In genomic region chr8:58931066-58931465, GRCm38 (mm10) we compare ENCODE assay signal across 26 mouse cellular contexts. TPM values are rescaled to one million over a fixed set of nuclear protein-coding genes. Genes with fewer than 3 reads are reported as not detected.
DNase-seq lines count a peak whose midpoint lies in the region; ATAC-seq and TF ChIP-seq lines count a peak whose summit lies in the region.
"Had no signal": no experiment of that assay in that cellular context is flagged by ENCODE, and none has a peak within 500 bp of the region (broad histone marks: within the 10 kb centered on the region; RNA-seq: fewer than 3 reads in every experiment).

No protein-coding gene starts in this region.

- no peaks in the 10 kb centered on the region for H3K4me1 ChIP-seq in embryonic facial prominence, embryonic 14.5 days (ENCODE audit: control insufficient read depth, insufficient read depth, low read length)
- no peaks in the 10 kb centered on the region for H3K4me1 ChIP-seq in embryonic facial prominence, embryonic 10.5 days
- H3K4me1 ChIP-seq in hindbrain, embryonic 16.5 days (ENCODE audit: control insufficient read depth, insufficient read depth, low read depth, low read length) = no peaks in the 10 kb centered on the region
- H3K4me1 ChIP-seq in hindbrain, embryonic 10.5 days (replicated peaks) = no peaks in the 10 kb centered on the region
- H3K4me1 ChIP-seq in lung, embryonic 14.5 days (ENCODE audit: insufficient read depth) = no peaks in the 10 kb centered on the region
- H3K4me1 ChIP-seq: megakaryocyte, embryonic 14.5 days; neural tube, embryonic 15.5 days; stomach, embryonic 15.5 days had no signal

- H3K4me3 ChIP-seq in embryonic facial prominence, embryonic 14.5 days (ENCODE audit: low read depth, low read length) = no peak overlapping the region
- H3K4me3 ChIP-seq in embryonic facial prominence, embryonic 10.5 days = no peak overlapping the region
- no peak overlapping the region for H3K4me3 ChIP-seq in hindbrain, embryonic 16.5 days (ENCODE audit: low read length)
- H3K4me3 ChIP-seq in hindbrain, embryonic 10.5 days = no peak overlapping the region
- no peak overlapping the region for H3K4me3 ChIP-seq in lung, embryonic 14.5 days (ENCODE audit: low read depth, low read length)
- H3K4me3 ChIP-seq: megakaryocyte, embryonic 14.5 days; neural tube, embryonic 15.5 days; stomach, embryonic 15.5 days had no signal

- H3K9ac ChIP-seq in embryonic facial prominence, embryonic 14.5 days (ENCODE audit: low read depth, low read length) = no peak overlapping the region
- H3K9ac ChIP-seq in hindbrain, embryonic 16.5 days (ENCODE audit: low read depth, low read length) = no peak overlapping the region
- no peak overlapping the region for H3K9ac ChIP-seq in lung, embryonic 14.5 days
- H3K9ac ChIP-seq: neural tube, embryonic 15.5 days; stomach, embryonic 15.5 days had no signal

- no peaks in the 10 kb centered on the region for H3K36me3 ChIP-seq in embryonic facial prominence, embryonic 14.5 days (ENCODE audit: control insufficient read depth, insufficient read depth, low read length)
- no peaks in the 10 kb centered on the region for H3K36me3 ChIP-seq in embryonic facial prominence, embryonic 10.5 days (replicated peaks)
- H3K36me3 ChIP-seq in hindbrain, embryonic 16.5 days (ENCODE audit: control insufficient read depth, insufficient read depth, low read length) = no peaks in the 10 kb centered on the region
- H3K36me3 ChIP-seq in hindbrain, embryonic 10.5 days = no peaks in the 10 kb centered on the region
- no peaks in the 10 kb centered on the region for H3K36me3 ChIP-seq in lung, embryonic 14.5 days (ENCODE audit: insufficient read depth)
- H3K36me3 ChIP-seq: neural tube, embryonic 15.5 days; stomach, embryonic 15.5 days had no signal

- no peak overlapping the region for H3K4me2 ChIP-seq in embryonic facial prominence, embryonic 14.5 days (ENCODE audit: low read depth, low read length)
- no peak overlapping the region for H3K4me2 ChIP-seq in hindbrain, embryonic 16.5 days (ENCODE audit: low read length)
- H3K4me2 ChIP-seq in lung, embryonic 14.5 days = no peak overlapping the region
- H3K4me2 ChIP-seq: heart, embryonic 11.5 days; neural tube, embryonic 15.5 days; stomach, embryonic 15.5 days had no signal

- peak; percentile 14 for DNase-seq in embryonic facial prominence, embryonic 14.5 days (ENCODE audit: low spot score)
- DNase-seq in embryonic facial prominence, embryonic 10.5 days (ENCODE audit: low spot score) = no peak
- no peak for DNase-seq in hindbrain, embryonic 10.5 days (ENCODE audit: low spot score)
- DNase-seq in lung, embryonic 14.5 days = peak; percentile 20
- no peak for DNase-seq in lung, postnatal 10 days
- DNase-seq in brain, embryonic 14.5 days (ENCODE audit: low read depth) = peak; percentile 74
- DNase-seq in cerebellum, adult 18-20 months = no peak
- DNase-seq: adrenal gland, adult 8-10 months; cerebellum, postnatal 10 days; embryo, embryonic 11 days; heart, postnatal 10 days; kidney, adult 18-20 months; kidney, postnatal 36 days; left cerebral cortex, postnatal 4 days; liver; lung, postnatal 14 days; thymus, adult 18-20 months; thymus, postnatal 4 days had no signal

- H3K27me3 ChIP-seq in embryonic facial prominence, embryonic 14.5 days (replicated peaks; ENCODE audit: control insufficient read depth, insufficient read depth, low read length) = no peaks in the 10 kb centered on the region
- no peaks in the 10 kb centered on the region for H3K27me3 ChIP-seq in embryonic facial prominence, embryonic 10.5 days (replicated peaks; ENCODE audit: low read depth, poor library complexity, severe bottlenecking)
- no peaks in the 10 kb centered on the region for H3K27me3 ChIP-seq in hindbrain, embryonic 16.5 days (replicated peaks; ENCODE audit: control insufficient read depth, insufficient read depth, low read length)
- H3K27me3 ChIP-seq in hindbrain, embryonic 10.5 days (ENCODE audit: insufficient read depth, poor library complexity, severe bottlenecking) = no peaks in the 10 kb centered on the region
- no peaks in the 10 kb centered on the region for H3K27me3 ChIP-seq in lung, embryonic 14.5 days (ENCODE audit: insufficient read depth, low read length)
- H3K27me3 ChIP-seq: megakaryocyte, embryonic 14.5 days; neural tube, embryonic 15.5 days; stomach, embryonic 15.5 days had no signal

- no peaks in the 10 kb centered on the region for H3K9me3 ChIP-seq in embryonic facial prominence, embryonic 14.5 days (ENCODE audit: control insufficient read depth, low read length)
- H3K9me3 ChIP-seq in embryonic facial prominence, embryonic 10.5 days = no peaks in the 10 kb centered on the region
- H3K9me3 ChIP-seq in hindbrain, embryonic 16.5 days (ENCODE audit: control insufficient read depth, low read length) = no peaks in the 10 kb centered on the region
- H3K9me3 ChIP-seq in hindbrain, embryonic 10.5 days = no peaks in the 10 kb centered on the region
- no peaks in the 10 kb centered on the region for H3K9me3 ChIP-seq in lung, embryonic 14.5 days (ENCODE audit: low read depth, low read length)
- H3K9me3 ChIP-seq: megakaryocyte, embryonic 14.5 days; neural tube, embryonic 15.5 days; stomach, embryonic 15.5 days had no signal

- H3K27ac ChIP-seq in embryonic facial prominence, embryonic 14.5 days (replicated peaks; ENCODE audit: low read depth, low read length) = no peak overlapping the region
- H3K27ac ChIP-seq in embryonic facial prominence, embryonic 10.5 days (replicated peaks) = no peak overlapping the region
- H3K27ac ChIP-seq in hindbrain, embryonic 16.5 days (ENCODE audit: low read depth, low read length) = no peak overlapping the region
- H3K27ac ChIP-seq in hindbrain, embryonic 10.5 days = no peak overlapping the region
- H3K27ac ChIP-seq in lung, embryonic 14.5 days (ENCODE audit: low read depth) = no peak overlapping the region
- H3K27ac ChIP-seq: neural tube, embryonic 15.5 days; stomach, embryonic 15.5 days had no signal

- WGBS in embryonic facial prominence, embryonic 14.5 days = 70% methylated on average over 1 of the region's 1 CpGs
- WGBS in embryonic facial prominence, embryonic 10.5 days = 86% methylated on average over 1 of the region's 1 CpGs
- WGBS in hindbrain, embryonic 16.5 days = 64% methylated on average over 1 of the region's 1 CpGs
- 90% methylated on average over 1 of the region's 1 CpGs for WGBS in hindbrain, embryonic 10.5 days
- WGBS in lung, embryonic 14.5 days = 66% methylated on average over 1 of the region's 1 CpGs

- TF ChIP-seq CTCF in lung, embryonic 14.5 days (IDR thresholded peaks at IDR 0.05; ENCODE audit: low read depth) = no peak
- peak; percentile 10; the same call in 1 of the 2 replicates for TF ChIP-seq CTCF in brain, embryonic 14.5 days (IDR thresholded peaks at IDR 0.05; ENCODE audit: borderline replicate concordance, extremely low read depth, insufficient read depth, insufficient read length)

- no peak for ATAC-seq in embryonic facial prominence, embryonic 14.5 days (ENCODE audit: low read depth)
- peak; percentile 73; the same call in 1 of the 2 replicates for ATAC-seq in hindbrain, embryonic 16.5 days
- ATAC-seq in lung, embryonic 14.5 days (ENCODE audit: insufficient read depth) = no peak
- ATAC-seq: CD4-positive, CD25-positive, alpha-beta regulatory T cell, adult 4 months; Patski had no signal

- TF ChIP-seq POLR2A in brain, embryonic 14.5 days (IDR thresholded peaks at IDR 0.05; ENCODE audit: borderline replicate concordance, extremely low read depth, insufficient read depth, insufficient read length, poor library complexity, severe bottlenecking) = no peak

RNA-seq across cellular contexts. Expression of gene Galntl6, which starts 18.6 kb away (rescaled TPM):
- polyA plus RNA-seq in embryonic facial prominence, embryonic 14.5 days (2014; fragmentation: Nextera tagmentation; extraction: Ambion mirVana) = 1.2 and 1.4 TPM in 2 replicates
- polyA plus RNA-seq in embryonic facial prominence, embryonic 10.5 days (2016; fragmentation: Nextera tagmentation; extraction: Ambion mirVana) = 0.22 and 0.25 TPM in 2 replicates
- 15.3 and 18.6 TPM in 2 replicates for polyA plus RNA-seq in hindbrain, embryonic 16.5 days (2015; fragmentation: Nextera tagmentation; extraction: Ambion mirVana)
- polyA plus RNA-seq in hindbrain, embryonic 10.5 days (2016; fragmentation: Nextera tagmentation; extraction: Ambion mirVana) = 0.20 and 1.3 TPM in 2 replicates
- polyA plus RNA-seq in lung, embryonic 14.5 days (2014; fragmentation: Nextera tagmentation; extraction: Ambion mirVana) = 0.12 and 0.19 TPM in 2 replicates
- polyA plus RNA-seq in brain, embryonic 14.5 days (2012; rRNA removed) = 3.4 and 9.0 TPM in 2 replicates
- polyA plus RNA-seq: CD4-positive, CD25-positive, alpha-beta regulatory T cell, adult 4 months; liver, embryonic 16.5 days; Patski had no signal

RNA-seq across cellular contexts. Expression of gene BC030500, which starts 19.5 kb away (rescaled TPM):
- 1.3 and 1.4 TPM in 2 replicates for polyA plus RNA-seq in embryonic facial prominence, embryonic 14.5 days (2014; fragmentation: Nextera tagmentation; extraction: Ambion mirVana)
- polyA plus RNA-seq in embryonic facial prominence, embryonic 10.5 days (2016; fragmentation: Nextera tagmentation; extraction: Ambion mirVana) = 0.48 and 0.86 TPM in 2 replicates
- 18.5 and 19.1 TPM in 2 replicates for polyA plus RNA-seq in hindbrain, embryonic 16.5 days (2015; fragmentation: Nextera tagmentation; extraction: Ambion mirVana)
- polyA plus RNA-seq in hindbrain, embryonic 10.5 days (2016; fragmentation: Nextera tagmentation; extraction: Ambion mirVana) = 0.34 and 2.0 TPM in 2 replicates
- 0.62 TPM in 2 replicates for polyA plus RNA-seq in lung, embryonic 14.5 days (2014; fragmentation: Nextera tagmentation; extraction: Ambion mirVana)
- polyA plus RNA-seq in brain, embryonic 14.5 days (2012; rRNA removed) = 13.2 and 13.6 TPM in 2 replicates
- polyA plus RNA-seq: CD4-positive, CD25-positive, alpha-beta regulatory T cell, adult 4 months; heart, embryonic 11.5 days; liver, embryonic 16.5 days; Patski had no signal

Comparison
In these comparisons a context has a peak if more than half of its experiments do, and no peak if none do; other contexts are left out.
1. DNase-seq: peak in embryonic facial prominence, embryonic 14.5 days (single experiment), lung, embryonic 14.5 days (single experiment) and brain, embryonic 14.5 days (single experiment); none in embryonic facial prominence, embryonic 10.5 days (single experiment), hindbrain, embryonic 10.5 days (single experiment), lung, postnatal 10 days (single experiment) and cerebellum, adult 18-20 months (0 of 2).